Mouse (Mus musculus): Measurements from ENCODE around the gene Tmem9. TPM values are rescaled to one million over a fixed set of nuclear protein-coding genes. Genes with fewer than 3 reads are reported as not detected.
A peak's percentile ranks its signal among the peaks of the same experiment; 100 is the strongest.

Tmem9 gene
- polyA plus RNA-seq, 1 experiment from 2014 or later = 58.8 TPM

- no peak overlapping the region for H3K27ac ChIP-seq (ENCODE audit: low read depth, low read length)
- peak overlapping the region; percentile 1; the same call in 1 of the 2 replicates for H3K9ac ChIP-seq (ENCODE audit: low read length)
- no peaks in the 10 kb centered on the region for H3K9me3 ChIP-seq (ENCODE audit: control insufficient read depth, low read length)
- H3K4me2 ChIP-seq = peak overlapping the region; percentile 0; the same call in 1 of the 2 replicates
- peaks cover 13% of the 10 kb centered on the region for H3K4me1 ChIP-seq (ENCODE audit: control insufficient read depth, insufficient read depth, low read length)
- DNase-seq (ENCODE audit: low spot score, missing footprints) = peak; percentile 87
- no peaks in the 10 kb centered on the region; the same call in 1 of the 2 replicates for H3K36me3 ChIP-seq (ENCODE audit: control insufficient read depth, insufficient read depth, low read length)
- H3K4me3 ChIP-seq (ENCODE audit: low read depth, low read length) = no peak overlapping the region
- no peaks in the 10 kb centered on the region for H3K27me3 ChIP-seq (ENCODE audit: control insufficient read depth, insufficient read depth, low read length)
- ATAC-seq (ENCODE audit: low FRiP score) = peak; percentile 41; the same call in 1 of the 2 replicates
- WGBS = 58% methylated on average over 2 of the region's 2 CpGs
Measured at GRCm38 (mm10) chr1:136017307-136017706, 9.4 kb downstream of the Tmem9 start.

- H3K9me3 ChIP-seq (ENCODE audit: control insufficient read depth, low read length) = no peaks in the 10 kb centered on the region
- peak overlapping the region; percentile 76 for H3K4me3 ChIP-seq (ENCODE audit: low read depth, low read length)
- WGBS = under 1% methylated on average over 22 of the region's 22 CpGs
- ATAC-seq (ENCODE audit: low FRiP score) (peak; percentile 99), DNase-seq (ENCODE audit: low spot score, missing footprints) (peak; percentile 99)
- peak overlapping the region; percentile 91 for H3K9ac ChIP-seq (ENCODE audit: low read length)
- no peaks in the 10 kb centered on the region for H3K27me3 ChIP-seq (ENCODE audit: control insufficient read depth, insufficient read depth, low read length)
- no peaks in the 10 kb centered on the region; the same call in 1 of the 2 replicates for H3K36me3 ChIP-seq (ENCODE audit: control insufficient read depth, insufficient read depth, low read length)
- peak overlapping the region; percentile 55 for H3K4me2 ChIP-seq
- H3K4me1 ChIP-seq (ENCODE audit: control insufficient read depth, insufficient read depth, low read length) = peaks cover 13% of the 10 kb centered on the region
- H3K27ac ChIP-seq (ENCODE audit: low read depth, low read length) = peak overlapping the region; percentile 10; the same call in 1 of the 2 replicates
Measured at GRCm38 (mm10) chr1:136017907-136018313, 10.0 kb downstream of the Tmem9 start.

- ATAC-seq (ENCODE audit: low FRiP score) = peak; percentile 43
- H3K4me2 ChIP-seq = peak overlapping the region; percentile 55
- H3K4me1 ChIP-seq (ENCODE audit: control insufficient read depth, insufficient read depth, low read length) = peaks cover 13% of the 10 kb centered on the region
- peak; percentile 92 for DNase-seq (ENCODE audit: low spot score, missing footprints)
- no peaks in the 10 kb centered on the region for H3K9me3 ChIP-seq (ENCODE audit: control insufficient read depth, low read length)
- no peaks in the 10 kb centered on the region for H3K27me3 ChIP-seq (ENCODE audit: control insufficient read depth, insufficient read depth, low read length)
- H3K4me3 ChIP-seq (ENCODE audit: low read depth, low read length) = peak overlapping the region; percentile 76
- no peaks in the 10 kb centered on the region; the same call in 1 of the 2 replicates for H3K36me3 ChIP-seq (ENCODE audit: control insufficient read depth, insufficient read depth, low read length)
- 0 out of 2 replicates have a peak overlapping the region, but pooled peaks have one; percentile 10 for H3K27ac ChIP-seq (ENCODE audit: low read depth, low read length)
- peak overlapping the region; percentile 91 for H3K9ac ChIP-seq (ENCODE audit: low read length)
- 9% methylated on average over 24 of the region's 24 CpGs for WGBS
Measured at GRCm38 (mm10) chr1:136018390-136019189, 10.6 kb downstream of the Tmem9 start.

- Histone ChIP-seq H3K36me3 (ENCODE audit: control insufficient read depth, insufficient read depth, low read length) (peaks cover 28% of the 10 kb centered on the region), H3K4me2 (no peak overlapping the region), H3K9me3 (ENCODE audit: control insufficient read depth, low read length) (no peaks in the 10 kb centered on the region), H3K4me3 (ENCODE audit: low read depth, low read length) (no peak overlapping the region), H3K27ac (ENCODE audit: low read depth, low read length) (peak overlapping the region; percentile 35), H3K9ac (ENCODE audit: low read length) (0 out of 2 replicates have a peak overlapping the region, but pooled peaks have one; percentile 5), H3K27me3 (ENCODE audit: control insufficient read depth, insufficient read depth, low read length) (no peaks in the 10 kb centered on the region), H3K4me1 (ENCODE audit: control insufficient read depth, insufficient read depth, low read length) (peaks cover 10% of the 10 kb centered on the region)
- WGBS = 22% methylated on average over 7 of the region's 7 CpGs
- peak; percentile 60; the same call in 1 of the 2 replicates for ATAC-seq (ENCODE audit: low FRiP score)
- DNase-seq (ENCODE audit: low spot score, missing footprints) = no peak
Measured at GRCm38 (mm10) chr1:136030201-136030600, 22.3 kb downstream of the Tmem9 start.

GRCm38 (mm10) chr1:136031697-136032096 is 23.7 kb downstream of the Tmem9 start:
- no peak overlapping the region for H3K27ac ChIP-seq (ENCODE audit: low read depth, low read length)
- no peak for ATAC-seq (ENCODE audit: low FRiP score)
- no peak overlapping the region for H3K4me3 ChIP-seq (ENCODE audit: low read depth, low read length)
- no peak overlapping the region for H3K9ac ChIP-seq (ENCODE audit: low read length)
- H3K4me2 ChIP-seq = no peak overlapping the region
- no peaks in the 10 kb centered on the region for H3K9me3 ChIP-seq (ENCODE audit: control insufficient read depth, low read length)
- WGBS = 89% methylated on average over 6 of the region's 8 CpGs
- H3K36me3 ChIP-seq (ENCODE audit: control insufficient read depth, insufficient read depth, low read length) = peaks cover 29% of the 10 kb centered on the region
- no peak for DNase-seq (ENCODE audit: low spot score, missing footprints)
- H3K4me1 ChIP-seq (ENCODE audit: control insufficient read depth, insufficient read depth, low read length) = peaks cover 10% of the 10 kb centered on the region
- no peaks in the 10 kb centered on the region for H3K27me3 ChIP-seq (ENCODE audit: control insufficient read depth, insufficient read depth, low read length)

- no peak overlapping the region for H3K9ac ChIP-seq (ENCODE audit: low read length)
- peaks cover 27% of the 10 kb centered on the region for H3K36me3 ChIP-seq (ENCODE audit: control insufficient read depth, insufficient read depth, low read length)
- no peaks in the 10 kb centered on the region for H3K27me3 ChIP-seq (ENCODE audit: control insufficient read depth, insufficient read depth, low read length)
- H3K9me3 ChIP-seq (ENCODE audit: control insufficient read depth, low read length) = no peaks in the 10 kb centered on the region
- no peak overlapping the region for H3K4me2 ChIP-seq
- no peak overlapping the region for H3K4me3 ChIP-seq (ENCODE audit: low read depth, low read length)
- DNase-seq (ENCODE audit: low spot score, missing footprints) (no peak), ATAC-seq (ENCODE audit: low FRiP score) (no peak)
- H3K4me1 ChIP-seq (ENCODE audit: control insufficient read depth, insufficient read depth, low read length) = peaks cover 10% of the 10 kb centered on the region
- no peak overlapping the region for H3K27ac ChIP-seq (ENCODE audit: low read depth, low read length)
- WGBS = 65% methylated on average over 7 of the region's 7 CpGs
Measured at GRCm38 (mm10) chr1:136032961-136033360, 25.0 kb downstream of the Tmem9 start.

GRCm38 (mm10) chr1:136038746-136039538 is 31.0 kb downstream of the Tmem9 start:
- ATAC-seq (ENCODE audit: low FRiP score) = no peak
- Histone ChIP-seq H3K4me2 (no peak overlapping the region), H3K9me3 (ENCODE audit: control insufficient read depth, low read length) (no peaks in the 10 kb centered on the region)

GRCm38 (mm10) chr1:136040452-136040851 is 32.5 kb downstream of the Tmem9 start:
- DNase-seq (ENCODE audit: low spot score, missing footprints) (no peak), ATAC-seq (ENCODE audit: low FRiP score) (0 out of 2 replicates have a peak, but pooled peaks have one; percentile 50)
- no peak overlapping the region for H3K4me3 ChIP-seq (ENCODE audit: low read depth, low read length)
- no peak overlapping the region for H3K9ac ChIP-seq (ENCODE audit: low read length)
- H3K27me3 ChIP-seq (ENCODE audit: control insufficient read depth, insufficient read depth, low read length) = no peaks in the 10 kb centered on the region
- 16% methylated on average over 11 of the region's 11 CpGs for WGBS
- H3K36me3 ChIP-seq (ENCODE audit: control insufficient read depth, insufficient read depth, low read length) = peaks cover 2% of the 10 kb centered on the region; the same call in 1 of the 2 replicates
- no peak overlapping the region for H3K27ac ChIP-seq (ENCODE audit: low read depth, low read length)
- H3K4me1 ChIP-seq (ENCODE audit: control insufficient read depth, insufficient read depth, low read length) = peaks cover 6% of the 10 kb centered on the region
- no peak overlapping the region for H3K4me2 ChIP-seq
- H3K9me3 ChIP-seq (ENCODE audit: control insufficient read depth, low read length) = no peaks in the 10 kb centered on the region

More at GRCm38 (mm10) chr1:136038746-136039538, 31.0 kb downstream of the Tmem9 start:
- H3K27ac ChIP-seq (ENCODE audit: low read depth, low read length) = no peak overlapping the region
- peaks cover 15% of the 10 kb centered on the region for H3K36me3 ChIP-seq (ENCODE audit: control insufficient read depth, insufficient read depth, low read length)
- no peak overlapping the region for H3K9ac ChIP-seq (ENCODE audit: low read length)
- no peak for DNase-seq (ENCODE audit: low spot score, missing footprints)
- H3K27me3 ChIP-seq (ENCODE audit: control insufficient read depth, insufficient read depth, low read length) = no peaks in the 10 kb centered on the region
- H3K4me3 ChIP-seq (ENCODE audit: low read depth, low read length) = no peak overlapping the region
- peaks cover 6% of the 10 kb centered on the region for H3K4me1 ChIP-seq (ENCODE audit: control insufficient read depth, insufficient read depth, low read length)
- WGBS = 84% methylated on average over 5 of the region's 5 CpGs

Data from midbrain, embryonic 11.5 days (tissue).